Mouse (Mus musculus): ENCODE data around the gene Ly75. TPM values are rescaled to one million over a fixed set of nuclear protein-coding genes. Genes with fewer than 3 reads are reported as not detected.

Gene Ly75
- polyA plus RNA-seq, 1 experiment from 2014 or later = 3.5 TPM

Other genes starting within 250 kb of the Ly75 start
- 56.5 and 60.8 TPM in 2 replicates for gene Baz2b, start 173.5 kb downstream of the Ly75 start, polyA plus RNA-seq (2014; fragmentation: Nextera tagmentation; extraction: Ambion mirVana)
- gene March7, start 173.4 kb downstream of the Ly75 start, polyA plus RNA-seq (2014; fragmentation: Nextera tagmentation; extraction: Ambion mirVana) = 78.7 and 82.6 TPM in 2 replicates
- 23.7 and 25.5 TPM in 2 replicates for gene Cd302, start 98.8 kb downstream of the Ly75 start, polyA plus RNA-seq (2014; fragmentation: Nextera tagmentation; extraction: Ambion mirVana)
- 2.5 and 3.2 TPM in 2 replicates for gene Pla2r1, start 170.0 kb upstream of the Ly75 start, polyA plus RNA-seq (2014; fragmentation: Nextera tagmentation; extraction: Ambion mirVana)